9 mouse cellular contexts compared by ENCODE assay signal in the genomic region with DNA sequence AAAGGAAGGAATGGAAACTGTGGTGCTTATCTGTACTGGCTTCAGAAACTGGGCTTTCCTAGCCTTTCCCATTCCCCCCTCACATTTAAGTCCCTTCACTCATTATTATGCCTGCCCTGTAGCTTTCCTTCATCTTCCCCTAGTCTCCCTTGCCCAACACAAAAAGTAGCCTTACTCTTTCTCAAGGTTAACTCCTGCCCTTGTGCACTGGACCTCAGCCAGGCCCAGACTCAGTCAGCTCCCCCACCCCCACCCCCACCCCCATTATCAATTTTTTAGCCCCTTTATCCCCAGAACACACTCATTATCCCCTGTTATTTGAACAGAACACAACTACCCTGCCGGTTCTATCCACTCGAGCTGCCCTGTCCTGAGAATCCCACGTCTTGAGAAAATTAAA. TPM values are rescaled to one million over a fixed set of nuclear protein-coding genes. Genes with fewer than 3 reads are reported as not detected.
DNase-seq lines count a peak whose midpoint lies in the region; ATAC-seq and TF ChIP-seq lines count a peak whose summit lies in the region.
"Had no signal": no experiment of that assay in that cellular context is flagged by ENCODE, and none has a peak within 500 bp of the region (broad histone marks: within the 10 kb centered on the region; RNA-seq: fewer than 3 reads in every experiment).

No protein-coding gene starts in this region.

- TF ChIP-seq CTCF in hindbrain, postnatal 0 days (IDR thresholded peaks at IDR 0.05; ENCODE audit: low read depth) = no peak
- TF ChIP-seq CTCF in midbrain, postnatal 0 days (IDR thresholded peaks at IDR 0.05) = no peak

- peak; percentile 19 for DNase-seq in left cerebral cortex, postnatal 4 days
- DNase-seq in left cerebral cortex, postnatal 10 days (ENCODE audit: extremely low spot score in 1 of 2, low spot score in 2 of 2) = no peak
- no peak for DNase-seq in embryonic facial prominence, embryonic 14.5 days (ENCODE audit: low spot score)
- no peak for DNase-seq in hindbrain, postnatal 0 days (ENCODE audit: low spot score)
- no peak for DNase-seq in midbrain, postnatal 0 days (ENCODE audit: low spot score)
- DNase-seq in thymus, postnatal 10 days (ENCODE audit: low spot score in 2 of 2) = no peak
- DNase-seq in layer of hippocampus, adult 8-10 months (ENCODE audit: low spot score in 2 of 2) = no peak
- no peak for DNase-seq in yolk sac, embryonic 10.5 days (ENCODE audit: low spot score)
- DNase-seq: spleen, adult 18-20 months had no signal

- WGBS in embryonic facial prominence, embryonic 14.5 days = 50% methylated on average over 3 of the region's 3 CpGs
- WGBS in hindbrain, postnatal 0 days = 65% methylated on average over 3 of the region's 3 CpGs
- WGBS in midbrain, postnatal 0 days = 48% methylated on average over 3 of the region's 3 CpGs

- no peaks in the 10 kb centered on the region for H3K9me3 ChIP-seq in embryonic facial prominence, embryonic 14.5 days (ENCODE audit: control insufficient read depth, low read length)
- no peaks in the 10 kb centered on the region for H3K9me3 ChIP-seq in hindbrain, postnatal 0 days (ENCODE audit: low read length)
- no peaks in the 10 kb centered on the region for H3K9me3 ChIP-seq in midbrain, postnatal 0 days (ENCODE audit: low read length)

- H3K4me1 ChIP-seq in embryonic facial prominence, embryonic 14.5 days (ENCODE audit: control insufficient read depth, insufficient read depth, low read length) = peaks cover 12% of the 10 kb centered on the region
- peaks cover 9% of the 10 kb centered on the region; the same call in 1 of the 2 replicates for H3K4me1 ChIP-seq in hindbrain, postnatal 0 days (ENCODE audit: insufficient read depth, low read length)
- 0 out of 2 replicates have a peak, but pooled peaks cover 6% of the 10 kb centered on the region for H3K4me1 ChIP-seq in midbrain, postnatal 0 days (ENCODE audit: insufficient read depth, low read length)

- peak overlapping the region; percentile 66; the same call in 1 of the 2 replicates for H3K27ac ChIP-seq in embryonic facial prominence, embryonic 14.5 days (replicated peaks; ENCODE audit: low read depth, low read length)
- H3K27ac ChIP-seq in hindbrain, postnatal 0 days = peak overlapping the region; percentile 59; the same call in 1 of the 2 replicates
- H3K27ac ChIP-seq in midbrain, postnatal 0 days (ENCODE audit: low read depth, low read length) = no peak overlapping the region

- no peak for ATAC-seq in embryonic facial prominence, embryonic 14.5 days (ENCODE audit: low read depth)
- no peak for ATAC-seq in hindbrain, postnatal 0 days
- ATAC-seq in midbrain, postnatal 0 days (ENCODE audit: low FRiP score) = no peak

- intact Hi-C loops in left cerebral cortex, postnatal 4 days (cut with DNase I) = loop anchor here (10.0 kb wide), 1 partner anchor 91 kb away; no protein-coding TSS in a partner anchor
- intact Hi-C loops in left cerebral cortex, postnatal 10 days (cut with DNase I) = loop anchor here (5.0 kb wide), 2 partner anchors 81 to 119 kb away; no protein-coding TSS in a partner anchor

- H3K9ac ChIP-seq in embryonic facial prominence, embryonic 14.5 days (ENCODE audit: low read depth, low read length) = peak overlapping the region; percentile 59
- peak overlapping the region; percentile 47; the same call in 1 of the 2 replicates for H3K9ac ChIP-seq in hindbrain, postnatal 0 days (replicated peaks; ENCODE audit: low read length)
- H3K9ac ChIP-seq in midbrain, postnatal 0 days (replicated peaks; ENCODE audit: low read length, poor library complexity, severe bottlenecking) = peak overlapping the region; percentile 46

- peak overlapping the region; percentile 94 for H3K4me3 ChIP-seq in embryonic facial prominence, embryonic 14.5 days (ENCODE audit: low read depth, low read length)
- H3K4me3 ChIP-seq in hindbrain, postnatal 0 days (ENCODE audit: low read length) = peak overlapping the region; percentile 81
- H3K4me3 ChIP-seq in midbrain, postnatal 0 days (ENCODE audit: low read depth, low read length) = peak overlapping the region; percentile 72

- no peaks in the 10 kb centered on the region for H3K27me3 ChIP-seq in embryonic facial prominence, embryonic 14.5 days (replicated peaks; ENCODE audit: control insufficient read depth, insufficient read depth, low read length)
- no peaks in the 10 kb centered on the region for H3K27me3 ChIP-seq in hindbrain, postnatal 0 days (ENCODE audit: insufficient read depth, low read length)
- no peaks in the 10 kb centered on the region for H3K27me3 ChIP-seq in midbrain, postnatal 0 days (ENCODE audit: insufficient read depth, low read length)

- H3K4me2 ChIP-seq in embryonic facial prominence, embryonic 14.5 days (ENCODE audit: low read depth, low read length) = peak overlapping the region; percentile 55
- H3K4me2 ChIP-seq in hindbrain, postnatal 0 days (ENCODE audit: low read depth, low read length) = peak overlapping the region; percentile 67
- peak overlapping the region; percentile 60 for H3K4me2 ChIP-seq in midbrain, postnatal 0 days (ENCODE audit: low read depth, low read length, poor library complexity, severe bottlenecking)

- H3K36me3 ChIP-seq in embryonic facial prominence, embryonic 14.5 days (ENCODE audit: control insufficient read depth, insufficient read depth, low read length) = no peaks in the 10 kb centered on the region
- no peaks in the 10 kb centered on the region for H3K36me3 ChIP-seq in hindbrain, postnatal 0 days (ENCODE audit: insufficient read depth, low read length)
- H3K36me3 ChIP-seq in midbrain, postnatal 0 days (ENCODE audit: insufficient read depth, low read length) = no peaks in the 10 kb centered on the region

RNA-seq across cellular contexts. Expression of gene Glce, which starts 1.0 kb away (rescaled TPM):
- total RNA-seq in left cerebral cortex, postnatal 4 days (2021) = 10 to 100 TPM; 28.2 to 29.2 TPM
- 10 to 100 TPM; 26.5 to 28.4 TPM for total RNA-seq in left cerebral cortex, postnatal 10 days (2021)
- polyA plus RNA-seq in embryonic facial prominence, embryonic 14.5 days (2014; fragmentation: Nextera tagmentation; extraction: Ambion mirVana) = 30.1 and 38.8 TPM in 2 replicates
- total RNA-seq in hindbrain, postnatal 0 days (2014; rRNA removed) = 42.1 and 44.5 TPM in 2 replicates
- 21.0 and 25.1 TPM in 2 replicates for polyA plus RNA-seq in hindbrain, postnatal 0 days (2015; fragmentation: Nextera tagmentation; extraction: Ambion mirVana)
- total RNA-seq in midbrain, postnatal 0 days (2014; rRNA removed) = 36.0 and 41.7 TPM in 2 replicates
- 15.0 and 15.5 TPM in 2 replicates for polyA plus RNA-seq in midbrain, postnatal 0 days (2015; fragmentation: Nextera tagmentation; extraction: Ambion mirVana)
- 10 to 100 TPM; 22.8 to 25.0 (median 24.5) TPM for total RNA-seq in layer of hippocampus, adult 8-10 months (2022)
